Mouse (Mus musculus) cortical plate, adult 2 months (tissue): ENCODE measurements around the gene Itga11.

Source experiments
- CTCF ChIP-seq: fragments of 200-500 bp; IDR thresholded peaks from 2 replicates; pipeline ENCODE4 v1.5.1; 2011; ENCODE audit warnings: mild to moderate bottlenecking, control low read depth, low read length; ENCODE audit not compliant: insufficient read depth; ENCODE audit errors: extremely low read depth
- POLR2A ChIP-seq: fragments of 200-500 bp; IDR thresholded peaks from 2 replicates; pipeline ENCODE4 v1.6.1; 2011; ENCODE audit warnings: mild to moderate bottlenecking, low read length, control low read depth; ENCODE audit not compliant: insufficient read depth; ENCODE audit errors: extremely low read depth

DNA sequence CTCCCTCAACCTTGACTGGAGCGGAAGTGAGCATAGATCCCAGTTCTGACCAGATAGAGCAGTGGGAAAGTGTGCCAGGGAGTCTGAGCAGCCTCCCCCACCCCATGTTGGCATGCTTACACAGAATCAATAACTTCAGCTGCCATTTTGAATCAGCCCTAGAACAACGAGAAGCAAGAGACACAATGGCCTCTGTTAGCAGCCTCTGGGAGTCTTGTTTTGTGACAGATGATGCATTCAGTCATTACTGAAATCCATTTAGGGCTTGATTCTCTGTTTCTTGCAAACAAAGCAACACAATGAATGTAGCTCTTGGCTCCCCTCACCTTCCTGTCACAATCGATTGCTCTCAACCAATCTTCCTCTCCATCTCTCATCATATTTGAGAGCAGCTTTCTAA is 19.6 kb upstream of the Itga11 start:
- TF ChIP-seq CTCF (no peak), POLR2A (no peak)
